Mouse (Mus musculus) CH12F3 (cell line): ENCODE measurements around the gene Zfx.

Experiments used
- in situ Hi-C: fragments of 300-500 bp; cut with MboI; formaldehyde crosslinking; loops from 2 replicates; pipeline ENCODE4 v1.14.3; 2020; ENCODE audit warnings: low sequenced_read_pairs

The Zfx gene

DNA sequence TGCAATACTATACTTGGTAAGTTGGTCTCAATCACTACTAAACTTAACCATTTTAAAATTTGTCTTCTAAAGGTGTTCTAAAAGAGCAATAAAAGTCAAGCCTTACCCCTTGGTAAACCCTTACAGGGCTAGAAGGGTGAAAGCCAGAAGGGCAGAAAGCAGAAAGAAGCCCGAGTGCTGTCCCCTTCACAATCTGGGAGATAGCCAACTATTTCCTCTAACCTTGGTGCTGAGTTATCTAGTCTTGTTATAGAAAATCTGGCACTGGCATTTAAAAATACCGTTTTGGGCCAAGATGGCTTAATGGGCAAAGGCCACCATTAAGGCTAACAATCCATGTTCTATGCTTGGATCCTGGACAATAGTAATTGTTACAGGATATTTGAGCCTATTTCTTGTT lies 32.5 kb downstream of the Zfx start:
- in situ Hi-C loops = no loop called here

DNA sequence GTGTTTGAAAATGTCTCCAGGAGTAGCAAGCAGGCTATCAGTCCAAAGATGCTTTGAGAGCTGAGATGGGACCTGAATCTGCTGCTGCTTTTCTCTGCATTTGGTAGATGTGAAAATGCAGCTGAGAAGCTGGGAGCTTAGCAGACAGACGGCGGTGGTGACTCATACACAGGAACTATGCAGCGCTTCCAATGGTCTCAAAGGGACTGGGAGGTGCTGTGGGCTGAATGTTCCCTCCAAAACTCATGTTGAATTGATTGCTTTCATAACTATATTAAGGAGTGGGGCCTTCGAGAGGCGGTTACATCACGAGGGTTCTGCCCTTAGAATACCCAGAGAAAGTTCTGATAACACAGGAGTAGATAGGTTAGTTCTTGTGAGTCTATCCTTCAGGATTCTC lies 62.3 kb downstream of the Zfx start:
- in situ Hi-C loops = no loop called here

DNA sequence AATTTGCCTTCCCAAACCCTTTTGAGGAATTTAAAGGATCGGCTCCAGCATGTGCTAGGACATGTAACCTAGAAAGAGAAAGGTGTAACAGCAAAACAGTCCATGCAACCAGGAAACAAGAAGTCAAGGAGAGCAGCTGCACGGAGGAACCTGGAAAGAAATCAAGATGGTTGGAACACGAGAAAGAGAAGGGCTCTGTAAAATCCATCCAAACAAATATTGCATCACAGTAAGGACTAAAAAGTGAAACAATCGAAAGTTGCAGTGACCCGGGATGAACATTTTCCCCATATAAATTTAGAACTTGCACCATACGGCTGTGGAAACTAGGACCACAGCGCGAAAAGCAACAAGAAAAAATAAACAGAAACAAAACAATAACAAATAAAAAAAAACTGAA lies 62.8 kb downstream of the Zfx start:
- in situ Hi-C loops = no loop called here

DNA sequence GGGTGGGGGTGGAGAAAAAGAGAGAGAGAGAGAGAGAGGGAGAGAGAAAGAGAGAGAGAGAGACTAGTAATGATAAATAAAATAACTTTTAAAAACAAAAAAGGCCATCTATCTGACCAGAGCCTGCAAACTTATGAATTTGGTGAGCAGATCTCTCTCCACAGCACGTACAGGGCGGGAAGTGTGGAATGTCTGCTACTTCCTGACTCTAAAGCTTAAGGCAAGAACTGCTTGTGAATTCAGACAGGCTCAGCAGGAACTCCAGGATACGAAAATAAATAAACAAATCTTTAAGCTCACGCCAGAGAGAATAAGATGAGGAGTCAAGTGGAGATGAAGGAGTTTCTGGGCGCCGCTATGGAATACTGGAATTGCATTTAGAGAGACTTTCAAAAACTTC lies 64.8 kb downstream of the Zfx start:
- in situ Hi-C loops = no loop called here

DNA sequence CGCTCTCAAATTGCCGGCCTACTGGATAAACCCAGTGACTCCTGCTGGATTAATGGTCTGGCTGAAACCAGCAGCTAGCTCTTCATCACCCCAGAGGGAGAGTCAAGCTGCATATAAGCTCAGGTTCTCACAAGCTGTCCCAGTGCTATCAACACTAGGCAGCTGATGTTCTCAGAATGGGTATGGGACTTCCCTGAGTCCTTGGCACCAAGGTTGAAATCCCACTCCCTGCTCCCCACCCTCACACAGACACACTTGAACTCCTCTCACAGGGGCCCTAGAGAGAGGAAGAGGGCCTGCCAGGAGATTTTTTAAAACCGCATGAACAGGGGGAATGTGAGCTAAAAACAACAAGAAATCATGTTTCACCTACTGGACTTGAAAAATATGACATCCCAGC lies 74.5 kb downstream of the Zfx start:
- in situ Hi-C loops = loop anchor here (25.0 kb wide), 1 partner anchor 262 kb away; no protein-coding TSS in a partner anchor

DNA sequence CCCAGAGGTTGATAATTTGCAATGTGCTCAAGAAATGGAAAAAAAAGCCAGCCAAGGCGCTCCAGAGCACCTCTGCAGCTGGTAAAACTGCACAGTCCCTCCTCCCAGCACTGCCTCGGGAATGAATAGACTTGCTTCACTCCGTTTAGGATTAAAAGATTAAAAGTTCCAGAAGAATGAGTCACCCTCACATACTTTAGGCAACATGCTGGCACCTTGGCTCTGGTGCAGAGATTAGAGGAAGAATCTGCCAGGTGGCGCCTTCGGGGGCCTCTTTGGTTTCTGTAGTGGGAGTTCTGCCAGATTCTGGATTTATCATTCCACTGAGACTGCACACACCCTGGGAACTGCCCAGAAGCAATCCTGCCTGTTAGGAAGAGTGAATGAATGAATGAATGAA lies 75.5 kb downstream of the Zfx start:
- in situ Hi-C loops = loop anchor here (25.0 kb wide), 1 partner anchor 261 kb away; no protein-coding TSS in a partner anchor

DNA sequence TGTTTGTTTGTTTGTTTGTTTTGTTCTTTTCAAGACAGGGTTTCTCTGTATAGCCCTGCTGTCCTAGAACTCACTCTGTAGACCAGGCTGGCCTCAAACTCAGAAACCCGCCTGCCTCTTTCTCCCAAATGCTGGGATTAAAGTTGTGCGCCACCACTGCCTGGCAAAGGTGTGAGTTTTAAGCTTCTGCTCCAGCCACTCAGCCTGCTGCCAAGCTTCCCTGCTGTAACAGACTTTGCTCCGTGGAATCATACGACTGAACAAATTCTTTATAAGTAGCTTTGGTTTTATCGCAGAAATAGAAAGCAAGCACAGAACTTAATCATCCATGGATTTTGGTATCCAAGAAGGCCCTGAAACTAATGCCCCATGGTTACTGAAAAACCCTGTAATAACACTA lies 76.1 kb downstream of the Zfx start:
- in situ Hi-C loops = loop anchor here (25.0 kb wide), 1 partner anchor 260 kb away; no protein-coding TSS in a partner anchor

DNA sequence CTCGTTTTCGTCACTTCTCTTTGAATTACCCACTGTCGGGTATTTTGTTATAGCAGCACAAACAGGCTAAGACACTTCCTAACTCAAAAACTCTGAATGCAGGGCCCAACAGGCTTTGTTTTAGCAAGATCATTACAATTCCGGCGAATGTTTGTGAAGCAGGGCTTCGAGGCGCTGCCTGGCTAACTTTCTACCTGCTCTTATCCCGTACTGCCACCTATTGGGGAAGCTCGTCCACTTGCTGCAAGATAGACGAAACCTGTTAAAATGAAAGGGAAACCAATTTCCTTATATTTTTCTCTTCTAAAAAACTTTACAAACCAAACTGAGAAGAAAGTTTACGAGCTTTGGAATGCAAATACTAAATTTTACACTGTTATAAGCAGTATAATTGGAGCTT lies 90.6 kb downstream of the Zfx start:
- in situ Hi-C loops = loop anchor here (25.0 kb wide), 1 partner anchor 246 kb away; no protein-coding TSS in a partner anchor

DNA sequence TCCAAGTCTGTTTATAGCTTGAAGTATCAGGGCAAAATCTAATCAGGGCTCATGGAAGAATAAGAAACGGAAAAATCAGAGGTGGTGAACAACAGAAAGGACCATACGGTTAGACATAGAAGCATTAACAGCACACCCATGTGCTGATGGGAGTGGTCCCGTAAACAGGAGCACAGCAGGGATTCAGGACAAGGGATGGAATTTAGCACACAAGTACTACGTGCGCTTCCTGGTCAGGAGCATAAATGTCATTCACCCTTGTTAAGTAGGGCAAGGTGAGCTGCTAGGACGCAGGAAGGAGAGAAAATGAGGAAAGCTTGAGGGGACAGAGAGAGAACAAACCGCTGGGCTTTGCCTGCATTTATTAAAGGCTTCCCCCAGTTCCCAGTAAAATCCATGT lies 93.4 kb downstream of the Zfx start:
- in situ Hi-C loops = loop anchor here (25.0 kb wide), 1 partner anchor 243 kb away; no protein-coding TSS in a partner anchor
